Comparison of ENCODE assay signal across 8 mouse cellular contexts in the genomic region with DNA sequence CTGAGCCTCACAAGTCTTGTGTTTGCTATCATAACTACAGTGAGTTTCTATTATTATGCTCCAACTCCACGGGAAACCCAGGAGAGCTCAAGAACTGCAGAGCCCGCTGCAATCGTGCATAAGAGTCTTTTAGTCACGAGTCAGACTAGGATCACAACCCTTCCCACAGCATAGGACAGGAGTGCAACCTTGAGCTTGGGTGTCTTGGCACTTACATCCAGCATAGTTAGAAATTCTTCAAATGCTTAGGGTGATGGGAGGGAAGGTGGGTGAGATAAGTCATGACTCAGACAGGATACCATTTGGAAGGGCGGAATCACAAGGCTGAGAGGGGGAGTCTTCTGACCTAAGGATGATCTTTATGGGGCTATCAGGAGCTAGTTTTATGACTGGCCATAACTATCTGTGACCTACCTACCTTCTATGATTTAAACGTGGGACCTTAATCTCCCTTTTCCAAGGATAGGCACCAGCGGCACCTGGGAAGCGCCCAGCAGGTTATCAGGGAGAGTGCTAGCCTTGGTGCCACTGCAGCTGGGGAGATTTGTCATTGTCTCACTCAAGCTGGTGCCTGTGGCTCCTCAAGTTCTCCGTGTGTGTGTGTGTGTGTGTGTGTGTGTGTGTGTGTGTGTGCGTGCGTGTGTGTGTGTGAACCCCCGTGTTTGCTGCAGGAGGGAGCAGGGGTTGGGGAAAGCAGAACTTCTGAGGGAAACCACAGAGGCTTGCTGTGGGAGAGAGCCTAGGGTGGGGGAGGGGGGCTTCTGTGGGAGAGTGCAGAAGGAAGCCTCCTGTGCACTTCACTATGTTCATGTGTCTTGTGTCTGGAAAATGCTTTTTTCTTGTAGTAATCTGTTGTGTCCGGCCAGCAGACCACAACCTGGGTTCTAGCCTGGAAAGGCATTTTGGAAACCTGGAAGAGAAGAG. TPM values are rescaled to one million over a fixed set of nuclear protein-coding genes. Genes with fewer than 3 reads are reported as not detected.
DNase-seq lines count a peak whose midpoint lies in the region; ATAC-seq and TF ChIP-seq lines count a peak whose summit lies in the region.

No protein-coding gene starts in this region.

- no peak for TF ChIP-seq POLR2A in kidney, adult 2 months (IDR thresholded peaks at IDR 0.05; ENCODE audit: low read depth, low read length)

- peak; percentile 20 for DNase-seq in kidney, postnatal 10 days
- DNase-seq in kidney, adult 2 months = no peak
- DNase-seq in R1 (ENCODE audit: low read depth, low spot score) = peak; percentile 47
- no peak for DNase-seq in urinary bladder, postnatal 14 days (ENCODE audit: low spot score)
- DNase-seq in layer of hippocampus, postnatal 36 days = no peak

- TF ChIP-seq CTCF in kidney, adult 2 months (conservative IDR thresholded peaks at IDR 0.05; ENCODE audit: insufficient read depth, insufficient read length, low read depth, low read length) = no peak

- WGBS in kidney, adult 2 months = 35% methylated on average over 13 of the region's 13 CpGs
- 35% methylated on average over 13 of the region's 13 CpGs for WGBS in midbrain, embryonic 15.5 days

- H3K4me2 ChIP-seq in midbrain, embryonic 15.5 days = peak overlapping the region; percentile 38; the same call in 1 of the 2 replicates

- no peak overlapping the region for H3K27ac ChIP-seq in kidney, adult 2 months (ENCODE audit: insufficient read depth, low read depth, low read length)
- no peak overlapping the region for H3K27ac ChIP-seq in midbrain, embryonic 15.5 days

- H3K9ac ChIP-seq in midbrain, embryonic 15.5 days = no peak overlapping the region

- no peaks in the 10 kb centered on the region for H3K36me3 ChIP-seq in kidney, adult 2 months (ENCODE audit: control insufficient read depth, insufficient read depth, low read length)
- H3K36me3 ChIP-seq in midbrain, embryonic 15.5 days (replicated peaks) = no peaks in the 10 kb centered on the region

- no peaks in the 10 kb centered on the region for H3K27me3 ChIP-seq in kidney, adult 2 months (replicated peaks; ENCODE audit: control insufficient read depth, insufficient read depth, low read length)
- no peaks in the 10 kb centered on the region for H3K27me3 ChIP-seq in midbrain, embryonic 15.5 days (replicated peaks)

- no peaks in the 10 kb centered on the region for H3K4me1 ChIP-seq in kidney, adult 2 months (ENCODE audit: control insufficient read depth, insufficient read depth, low read length)
- H3K4me1 ChIP-seq in midbrain, embryonic 15.5 days = peaks cover 2% of the 10 kb centered on the region; the same call in 1 of the 2 replicates

- ATAC-seq in granulocyte monocyte progenitor cell, adult 5-6 weeks (replicated peaks; ENCODE audit: poor library complexity, severe bottlenecking) = peak; percentile 98
- ATAC-seq in midbrain, embryonic 15.5 days (replicated peaks) = peak; percentile 60; the same call in 1 of the 2 replicates
- ATAC-seq in erythroid progenitor cell, adult 5-6 weeks (replicated peaks; ENCODE audit: low FRiP score, poor library complexity, severe bottlenecking) = no peak

- no peaks in the 10 kb centered on the region for H3K9me3 ChIP-seq in midbrain, embryonic 15.5 days

- no peak overlapping the region for H3K4me3 ChIP-seq in kidney, adult 2 months (ENCODE audit: insufficient read depth, low read depth, low read length)
- H3K4me3 ChIP-seq in midbrain, embryonic 15.5 days = peak overlapping the region; percentile 16

RNA-seq across cellular contexts. Expression of gene Ccdc171, which starts 42.1 kb away (rescaled TPM):
- 0.72 TPM in 2 replicates for polyA plus RNA-seq in kidney, adult 2 months (2012; rRNA removed)
- total RNA-seq in granulocyte monocyte progenitor cell, adult 5-6 weeks (2014; fragmentation: Nextera tagmentation) = 4.0 and 4.7 TPM in 2 replicates
- 7.3 and 14.4 TPM in 2 replicates for total RNA-seq in granulocyte monocyte progenitor cell, adult 5-6 weeks (2017)
- polyA plus RNA-seq in midbrain, embryonic 15.5 days (2015; fragmentation: Nextera tagmentation; extraction: Ambion mirVana) = 3.9 and 4.2 TPM in 2 replicates
- 1 to 10 TPM; 3.9 to 5.3 TPM for total RNA-seq in layer of hippocampus, postnatal 36 days (2021)
- total RNA-seq in erythroid progenitor cell, adult 5-6 weeks (2015; ENCODE audit: low replicate concordance) = 2.5 and 12.6 TPM in 2 replicates
- total RNA-seq in erythroid progenitor cell, adult 5-6 weeks (2017; ENCODE audit: low replicate concordance) = 4.9 and 8.0 TPM in 2 replicates

Comparison
In these comparisons a context has a peak if more than half of its experiments do, and no peak if none do; other contexts are left out.
1. DNase-seq: peak in kidney, postnatal 10 days (single experiment) and R1 (single experiment); none in kidney, adult 2 months (single experiment), urinary bladder, postnatal 14 days (single experiment) and layer of hippocampus, postnatal 36 days (0 of 2).